14 mouse cellular contexts compared by ENCODE assay signal in genomic region chr8:124450192-124450895, GRCm38 (mm10). TPM values are rescaled to one million over a fixed set of nuclear protein-coding genes. Genes with fewer than 3 reads are reported as not detected.
DNase-seq lines count a peak whose midpoint lies in the region; ATAC-seq and TF ChIP-seq lines count a peak whose summit lies in the region.
"Had no signal": no experiment of that assay in that cellular context is flagged by ENCODE, and none has a peak within 500 bp of the region (broad histone marks: within the 10 kb centered on the region; RNA-seq: fewer than 3 reads in every experiment).

No protein-coding gene starts in this region.

- TF ChIP-seq POLR2A in kidney, adult 2 months (IDR thresholded peaks at IDR 0.05; ENCODE audit: low read depth, low read length), result no peak
- TF ChIP-seq POLR2A in bone marrow macrophage, adult 2 months (IDR thresholded peaks at IDR 0.05; ENCODE audit: borderline replicate concordance, low read depth, low read length), result no peak

- 0 out of 2 replicates have a peak, but pooled peaks have one; percentile 15 for TF ChIP-seq CTCF in kidney, adult 2 months (conservative IDR thresholded peaks at IDR 0.05; ENCODE audit: insufficient read depth, insufficient read length, low read depth, low read length)
- TF ChIP-seq CTCF in bone marrow macrophage, adult 2 months (IDR thresholded peaks at IDR 0.05; ENCODE audit: low read depth, low read length), result peak; percentile 15; the same call in 1 of the 2 replicates

- no peak overlapping the region for H3K9ac ChIP-seq in midbrain, embryonic 15.5 days
- no peak overlapping the region for H3K9ac ChIP-seq in midbrain, embryonic 16.5 days (ENCODE audit: low read depth, low read length)
- H3K9ac ChIP-seq: lung, embryonic 15.5 days had no signal

- H3K9me3 ChIP-seq in midbrain, embryonic 15.5 days, result no peaks in the 10 kb centered on the region
- no peaks in the 10 kb centered on the region for H3K9me3 ChIP-seq in midbrain, embryonic 16.5 days (replicated peaks; ENCODE audit: control insufficient read depth, low read length, poor library complexity, severe bottlenecking)
- H3K9me3 ChIP-seq in limb, embryonic 10.5 days (replicated peaks), result no peaks in the 10 kb centered on the region
- H3K9me3 ChIP-seq: lung, embryonic 15.5 days had no signal

- 81% methylated on average over 8 of the region's 8 CpGs for WGBS in kidney, adult 2 months
- WGBS in midbrain, embryonic 15.5 days, result 89% methylated on average over 8 of the region's 8 CpGs
- 91% methylated on average over 8 of the region's 8 CpGs for WGBS in midbrain, embryonic 16.5 days
- WGBS in limb, embryonic 10.5 days, result 92% methylated on average over 8 of the region's 8 CpGs

- no peak overlapping the region for H3K27ac ChIP-seq in kidney, adult 2 months (ENCODE audit: insufficient read depth, low read depth, low read length)
- 0 out of 2 replicates have a peak overlapping the region, but pooled peaks have one; percentile 20 for H3K27ac ChIP-seq in midbrain, embryonic 15.5 days
- no peak overlapping the region for H3K27ac ChIP-seq in midbrain, embryonic 16.5 days (ENCODE audit: low read length)
- H3K27ac ChIP-seq in bone marrow macrophage, adult 2 months (ENCODE audit: insufficient read depth, low read depth, low read length), result no peak overlapping the region
- no peak overlapping the region for H3K27ac ChIP-seq in limb, embryonic 10.5 days

- no peaks in the 10 kb centered on the region for H3K36me3 ChIP-seq in kidney, adult 2 months (ENCODE audit: control insufficient read depth, insufficient read depth, low read length)
- no peaks in the 10 kb centered on the region for H3K36me3 ChIP-seq in midbrain, embryonic 15.5 days (replicated peaks)
- no peaks in the 10 kb centered on the region for H3K36me3 ChIP-seq in midbrain, embryonic 16.5 days (ENCODE audit: control insufficient read depth, insufficient read depth, low read length)
- no peaks in the 10 kb centered on the region for H3K36me3 ChIP-seq in limb, embryonic 10.5 days
- H3K36me3 ChIP-seq: G1E; lung, embryonic 15.5 days had no signal

- no peak for ATAC-seq in midbrain, embryonic 15.5 days (replicated peaks)
- ATAC-seq in midbrain, embryonic 16.5 days, result no peak

- no peak for DNase-seq in kidney, adult 2 months
- no peak for DNase-seq in kidney, postnatal 10 days
- DNase-seq in ES-CJ7 (ENCODE audit: low read depth, low spot score), result peak; percentile 64
- no peak for DNase-seq in limb, embryonic 10.5 days (ENCODE audit: low spot score)
- DNase-seq: cerebellum, adult 9-11 months; heart, postnatal 14 days; kidney, postnatal 14 days; right cerebral cortex, postnatal 14 days; thymus, adult 2 months had no signal

- H3K4me2 ChIP-seq in midbrain, embryonic 15.5 days, result no peak overlapping the region
- no peak overlapping the region for H3K4me2 ChIP-seq in midbrain, embryonic 16.5 days (ENCODE audit: low read length)
- H3K4me2 ChIP-seq: lung, embryonic 15.5 days had no signal

- H3K4me3 ChIP-seq in kidney, adult 2 months (ENCODE audit: insufficient read depth, low read depth, low read length), result no peak overlapping the region
- H3K4me3 ChIP-seq in midbrain, embryonic 15.5 days, result no peak overlapping the region
- H3K4me3 ChIP-seq in midbrain, embryonic 16.5 days (ENCODE audit: low read depth, low read length), result no peak overlapping the region
- no peak overlapping the region for H3K4me3 ChIP-seq in bone marrow macrophage, adult 2 months (ENCODE audit: insufficient read depth, low read length)
- H3K4me3 ChIP-seq in limb, embryonic 10.5 days, result no peak overlapping the region
- H3K4me3 ChIP-seq: lung, embryonic 15.5 days had no signal

- H3K27me3 ChIP-seq in kidney, adult 2 months (replicated peaks; ENCODE audit: control insufficient read depth, insufficient read depth, low read length), result no peaks in the 10 kb centered on the region
- no peaks in the 10 kb centered on the region for H3K27me3 ChIP-seq in midbrain, embryonic 15.5 days (replicated peaks)
- H3K27me3 ChIP-seq in midbrain, embryonic 16.5 days (ENCODE audit: control insufficient read depth, insufficient read depth, low read depth, low read length), result no peaks in the 10 kb centered on the region
- no peaks in the 10 kb centered on the region for H3K27me3 ChIP-seq in limb, embryonic 10.5 days (ENCODE audit: low read depth, poor library complexity, severe bottlenecking)
- H3K27me3 ChIP-seq: lung, embryonic 15.5 days had no signal

- H3K4me1 ChIP-seq in kidney, adult 2 months (ENCODE audit: control insufficient read depth, insufficient read depth, low read length), result no peaks in the 10 kb centered on the region
- H3K4me1 ChIP-seq in midbrain, embryonic 15.5 days, result peaks cover 11% of the 10 kb centered on the region; the same call in 1 of the 2 replicates
- H3K4me1 ChIP-seq in midbrain, embryonic 16.5 days (ENCODE audit: control insufficient read depth, insufficient read depth, low read length), result peaks cover 2% of the 10 kb centered on the region; the same call in 1 of the 2 replicates
- peaks cover 17% of the 10 kb centered on the region for H3K4me1 ChIP-seq in bone marrow macrophage, adult 2 months (ENCODE audit: control insufficient read depth, insufficient read depth, low read length)
- no peaks in the 10 kb centered on the region for H3K4me1 ChIP-seq in limb, embryonic 10.5 days
- H3K4me1 ChIP-seq: lung, embryonic 15.5 days had no signal

RNA-seq across cellular contexts. Expression of gene Pgbd5, which starts 10.9 kb away (rescaled TPM):
- 0.39 and 0.41 TPM in 2 replicates for polyA plus RNA-seq in kidney, adult 2 months (2012; rRNA removed)
- 15.3 and 15.8 TPM in 2 replicates for polyA plus RNA-seq in midbrain, embryonic 15.5 days (2015; fragmentation: Nextera tagmentation; extraction: Ambion mirVana)
- polyA plus RNA-seq in midbrain, embryonic 16.5 days (2015; fragmentation: Nextera tagmentation; extraction: Ambion mirVana), result 12.2 and 13.7 TPM in 2 replicates
- polyA plus RNA-seq in bone marrow macrophage, adult 2 months (2012; ENCODE audit: insufficient read depth, insufficient read length, missing spikeins), result not detected in 2 replicates
- polyA plus RNA-seq in limb, embryonic 10.5 days (2016; fragmentation: Nextera tagmentation; extraction: Ambion mirVana), result 0.20 and 0.35 TPM in 2 replicates
- polyA plus RNA-seq: G1E had no signal
